ENCODE assay signal across 8 mouse cellular contexts in the genomic region with DNA sequence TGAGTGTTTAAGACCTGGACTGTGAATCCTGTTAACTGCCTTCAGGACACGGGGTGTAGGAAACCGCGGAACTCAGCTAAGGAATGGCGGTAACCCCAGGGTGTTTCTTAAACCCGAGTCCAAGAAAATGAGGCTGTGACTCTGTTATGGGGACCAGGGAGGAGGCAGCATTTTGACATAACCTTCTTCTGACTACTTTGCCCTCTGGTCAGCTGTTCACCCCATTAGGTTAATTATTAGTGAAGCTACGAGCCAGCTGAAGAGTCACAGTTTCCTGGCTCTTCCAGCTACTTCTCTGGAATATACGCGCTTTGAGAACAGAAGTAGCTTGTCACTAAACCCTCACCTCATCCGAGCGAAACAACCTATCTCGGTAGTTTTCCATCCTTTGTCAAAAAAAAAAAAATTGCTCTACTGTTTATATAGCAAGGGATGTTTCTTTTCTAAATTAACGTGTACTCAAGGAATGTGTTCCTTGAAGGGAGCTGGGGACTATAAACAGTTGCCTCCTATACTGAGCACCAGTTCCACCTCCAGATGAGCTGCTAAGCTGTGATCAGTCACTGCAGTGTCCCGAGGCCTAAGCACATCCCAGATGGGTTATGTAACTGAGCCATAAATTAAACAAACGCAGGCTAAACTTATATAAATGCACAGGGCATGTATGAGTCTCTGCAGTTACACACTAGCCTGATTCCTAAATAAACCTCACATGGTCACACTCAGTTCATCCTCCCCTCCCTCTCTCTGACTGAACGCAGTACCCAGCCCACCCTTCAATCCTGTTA. TPM values are rescaled to one million over a fixed set of nuclear protein-coding genes. Genes with fewer than 3 reads are reported as not detected.
DNase-seq lines count a peak whose midpoint lies in the region; ATAC-seq lines count a peak whose summit lies in the region.

No protein-coding gene starts in this region.

- no peak for ATAC-seq in forebrain, embryonic 14.5 days
- ATAC-seq in kidney, embryonic 15.5 days (replicated peaks; ENCODE audit: low FRiP score), result no peak
- no peak for ATAC-seq in midbrain, embryonic 14.5 days (ENCODE audit: low FRiP score, low TSS enrichment)

- H3K4me1 ChIP-seq in forebrain, embryonic 14.5 days (ENCODE audit: control insufficient read depth, insufficient read depth, low read length), result peaks cover 16% of the 10 kb centered on the region
- H3K4me1 ChIP-seq in kidney, embryonic 15.5 days, result peaks cover 43% of the 10 kb centered on the region
- H3K4me1 ChIP-seq in midbrain, embryonic 14.5 days (ENCODE audit: control insufficient read depth, insufficient read depth, low read length), result peaks cover 13% of the 10 kb centered on the region

- no peaks in the 10 kb centered on the region for H3K36me3 ChIP-seq in forebrain, embryonic 14.5 days (ENCODE audit: control insufficient read depth, insufficient read depth, low read length)
- no peaks in the 10 kb centered on the region for H3K36me3 ChIP-seq in kidney, embryonic 15.5 days
- no peaks in the 10 kb centered on the region for H3K36me3 ChIP-seq in midbrain, embryonic 14.5 days (ENCODE audit: control insufficient read depth, insufficient read depth, low read length)

- DNase-seq in left cerebral cortex, adult 11 months (ENCODE audit: low spot score), result peak; percentile 70
- DNase-seq in left cerebral cortex, postnatal 4 days, result no peak
- DNase-seq in forebrain, embryonic 14.5 days (ENCODE audit: low spot score), result no peak
- DNase-seq in midbrain, embryonic 14.5 days, result no peak
- no peak for DNase-seq in thymus, adult 18-20 months
- DNase-seq in thymus, postnatal 14 days, result no peak
- DNase-seq in adrenal gland, adult 2 months, result no peak

- no peak overlapping the region for H3K27ac ChIP-seq in forebrain, embryonic 14.5 days (ENCODE audit: low read depth, low read length)
- peak overlapping the region; percentile 69 for H3K27ac ChIP-seq in kidney, embryonic 15.5 days
- H3K27ac ChIP-seq in midbrain, embryonic 14.5 days (replicated peaks; ENCODE audit: low read depth, low read length), result no peak overlapping the region

- H3K4me2 ChIP-seq in forebrain, embryonic 14.5 days (ENCODE audit: low read length), result peak overlapping the region; percentile 28
- H3K4me2 ChIP-seq in kidney, embryonic 15.5 days, result peak overlapping the region; percentile 49
- H3K4me2 ChIP-seq in midbrain, embryonic 14.5 days (ENCODE audit: low read length), result peak overlapping the region; percentile 33; the same call in 1 of the 2 replicates

- no peaks in the 10 kb centered on the region for H3K9me3 ChIP-seq in forebrain, embryonic 14.5 days (replicated peaks; ENCODE audit: control insufficient read depth, low read length)
- no peaks in the 10 kb centered on the region for H3K9me3 ChIP-seq in kidney, embryonic 15.5 days (replicated peaks)
- no peaks in the 10 kb centered on the region for H3K9me3 ChIP-seq in midbrain, embryonic 14.5 days (ENCODE audit: control insufficient read depth, low read length)

- intact Hi-C loops in left cerebral cortex, postnatal 4 days (cut with DNase I), result no loop called here

- 49% methylated on average over 15 of the region's 15 CpGs for WGBS in forebrain, embryonic 14.5 days
- 31% methylated on average over 15 of the region's 15 CpGs for WGBS in kidney, embryonic 15.5 days
- WGBS in midbrain, embryonic 14.5 days, result 53% methylated on average over 15 of the region's 15 CpGs

- no peak overlapping the region for H3K4me3 ChIP-seq in forebrain, embryonic 14.5 days (ENCODE audit: low read depth, low read length)
- H3K4me3 ChIP-seq in kidney, embryonic 15.5 days (replicated peaks), result peak overlapping the region; percentile 10
- no peak overlapping the region for H3K4me3 ChIP-seq in midbrain, embryonic 14.5 days (replicated peaks; ENCODE audit: low read depth, low read length)

- H3K27me3 ChIP-seq in forebrain, embryonic 14.5 days (replicated peaks; ENCODE audit: control insufficient read depth, insufficient read depth, low read length), result no peaks in the 10 kb centered on the region
- H3K27me3 ChIP-seq in kidney, embryonic 15.5 days, result no peaks in the 10 kb centered on the region
- no peaks in the 10 kb centered on the region for H3K27me3 ChIP-seq in midbrain, embryonic 14.5 days (ENCODE audit: control insufficient read depth, insufficient read depth, low read length)

- no peak overlapping the region for H3K9ac ChIP-seq in forebrain, embryonic 14.5 days (ENCODE audit: low read length)
- no peak overlapping the region; the same call in 1 of the 2 replicates for H3K9ac ChIP-seq in kidney, embryonic 15.5 days
- no peak overlapping the region; the same call in 1 of the 2 replicates for H3K9ac ChIP-seq in midbrain, embryonic 14.5 days (replicated peaks; ENCODE audit: low read length)

RNA-seq across cellular contexts. Expression of gene Ablim1, which starts 39.4 kb away (rescaled TPM):
- total RNA-seq in left cerebral cortex, postnatal 4 days (2021), result 100 to 1,000 TPM; 204 to 208 TPM
- polyA plus RNA-seq in forebrain, embryonic 14.5 days (2014; fragmentation: Nextera tagmentation; extraction: Ambion mirVana), result 24.0 and 35.5 TPM in 2 replicates
- polyA plus RNA-seq in kidney, embryonic 15.5 days (2015; fragmentation: Nextera tagmentation; extraction: Ambion mirVana), result 35.2 and 35.8 TPM in 2 replicates
- 44.4 and 52.8 TPM in 2 replicates for polyA plus RNA-seq in midbrain, embryonic 14.5 days (2014; fragmentation: Nextera tagmentation; extraction: Ambion mirVana)
- 10 to 100 TPM; 33.6 to 39.9 TPM for total RNA-seq in adrenal gland, adult 2 months (2021)
- 15.8 and 20.5 TPM in 2 replicates for polyA plus RNA-seq in adrenal gland, adult 2 months (2012; rRNA removed)
